Mouse (Mus musculus) left cerebral cortex, postnatal 36 days (tissue): ENCODE results near the gene I830077J02Rik. TPM values are rescaled to one million over a fixed set of nuclear protein-coding genes. Genes with fewer than 3 reads are reported as not detected.

Experiments used
- DNase-seq, 2 experiments: peaks; one replicate each; pipeline ENCODE4 v3.0.0; 2021 to 2022; ENCODE audit warnings: low spot score in 2 of 2, mixed read lengths in 1 of 2
- intact Hi-C: fragments of 180-260 bp; cut with DNase I; formaldehyde crosslinking; loops from one replicate; pipeline ENCODE4 v1.15.1; 2025
- total RNA-seq, 2 experiments: library from RNA; stranded (reverse); gene quantifications; 2 replicates each; pipeline ENCODE4 v1.2.3; 2021

The I830077J02Rik gene
- total RNA-seq, 2 experiments from 2014 or later = 1.4 to 1.8 TPM

DNA sequence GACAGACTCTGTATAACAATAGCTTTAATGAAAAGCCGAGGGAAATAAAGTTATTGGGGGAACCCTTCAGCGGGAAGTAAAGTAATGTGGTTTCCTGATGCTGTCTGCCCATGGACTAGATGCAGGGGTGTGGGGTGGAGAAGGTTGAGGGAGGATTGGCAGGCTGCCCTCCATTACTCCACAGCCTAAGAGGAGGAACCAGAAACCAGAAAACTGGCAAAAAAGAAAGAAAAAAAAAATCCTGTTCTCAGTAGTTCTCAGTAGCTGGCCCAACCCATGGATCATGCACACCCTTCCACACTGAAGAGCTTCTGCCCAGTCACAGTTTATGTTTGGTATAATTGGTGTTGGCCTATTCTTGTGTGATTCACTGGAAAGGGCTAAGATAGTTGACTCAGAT is 34.1 kb downstream of the I830077J02Rik start:
- no peak for DNase-seq
- intact Hi-C loops = loop anchor here (5.0 to 10.0 kb wide), 3 partner anchors 124 to 226 kb away; no protein-coding TSS in a partner anchor

- DNase-seq = no peak
- intact Hi-C loops = loop anchor here (5.0 to 10.0 kb wide), 3 partner anchors 122 to 225 kb away; no protein-coding TSS in a partner anchor
Observed at GRCm38 (mm10) chr3:105896811-105897210, 35.7 kb downstream of the I830077J02Rik start.

DNA sequence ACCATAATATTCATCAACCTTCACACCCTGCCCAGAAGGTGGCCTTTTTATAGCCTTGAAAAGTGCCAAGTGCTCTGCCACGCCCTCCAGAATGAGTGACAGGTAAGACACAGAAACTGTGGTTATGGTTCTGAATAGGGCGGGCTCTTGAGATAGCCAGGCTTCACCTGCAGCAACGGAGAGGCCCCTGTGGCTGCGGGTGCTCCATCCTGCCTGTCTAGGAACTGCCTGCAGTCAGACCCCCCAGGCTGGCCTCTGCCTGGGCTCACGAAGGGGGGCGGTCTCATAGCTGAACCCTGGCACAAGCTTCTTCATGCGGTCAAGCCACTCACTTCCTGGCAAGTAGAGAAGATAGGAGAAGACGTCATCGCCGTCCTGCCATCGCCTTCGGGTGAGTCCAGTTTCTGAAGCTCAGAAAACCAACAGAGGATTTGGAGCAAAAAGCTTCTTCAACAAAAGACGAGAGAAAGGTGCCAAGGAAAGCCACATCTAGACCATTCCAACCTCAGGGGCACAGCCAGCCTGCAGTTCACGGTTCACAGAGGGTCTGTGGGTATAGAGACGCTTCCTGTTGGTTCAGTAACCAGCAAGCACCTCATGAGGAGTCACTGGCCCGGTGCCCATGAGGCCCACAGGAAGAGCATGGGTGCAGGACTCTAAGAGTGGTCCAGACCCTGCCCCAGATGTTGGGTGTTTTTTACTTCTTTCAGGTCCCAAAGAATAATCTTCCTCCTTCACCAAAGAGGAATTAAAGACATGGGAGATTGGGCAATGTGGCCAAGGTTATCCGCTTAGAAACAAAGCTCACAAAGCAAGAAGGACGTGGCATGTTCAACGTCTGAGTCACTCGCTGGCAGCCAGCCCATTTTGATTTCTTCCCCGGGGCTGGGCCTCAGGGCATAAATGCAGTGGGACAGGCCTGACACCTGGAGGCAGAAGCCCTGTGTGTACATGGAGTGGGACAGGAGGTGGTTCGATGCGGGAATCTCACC is 37.6 kb downstream of the I830077J02Rik start:
- intact Hi-C loops = loop anchor here (5.0 to 10.0 kb wide), 3 partner anchors 120 to 223 kb away; no protein-coding TSS in a partner anchor
- DNase-seq = peak in 1 of 2 experiments; percentile 62

DNA sequence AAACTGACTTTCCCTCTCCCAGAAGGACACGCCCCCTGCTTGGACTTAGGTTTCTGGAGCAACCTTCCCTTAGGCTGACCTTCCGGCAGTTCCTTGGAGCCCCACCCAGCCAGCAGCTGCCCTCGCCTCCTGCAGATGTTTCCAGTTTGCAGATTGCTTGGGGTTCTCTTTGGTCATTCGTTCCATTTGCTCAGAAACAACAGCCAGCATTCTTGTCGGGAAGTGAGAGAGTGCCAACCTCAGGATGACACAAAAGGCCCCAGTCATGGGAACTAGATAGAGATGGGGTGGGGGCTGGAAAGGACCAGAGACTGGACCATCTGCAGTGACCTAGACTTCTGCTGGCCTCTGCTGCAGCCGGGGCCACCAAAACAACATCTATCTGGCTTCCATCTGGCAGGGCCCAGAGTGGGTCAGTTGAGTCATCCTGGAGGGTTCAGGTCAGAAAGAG is 38.5 kb downstream of the I830077J02Rik start:
- DNase-seq = no peak
- intact Hi-C loops = loop anchor here (10.0 kb wide), 1 partner anchor 119 kb away; no protein-coding TSS in a partner anchor

GRCm38 (mm10) chr3:105892572-105893495 is 39.6 kb downstream of the I830077J02Rik start:
- DNase-seq = no peak
- intact Hi-C loops = loop anchor here (10.0 kb wide), 1 partner anchor 118 kb away; no protein-coding TSS in a partner anchor

DNA sequence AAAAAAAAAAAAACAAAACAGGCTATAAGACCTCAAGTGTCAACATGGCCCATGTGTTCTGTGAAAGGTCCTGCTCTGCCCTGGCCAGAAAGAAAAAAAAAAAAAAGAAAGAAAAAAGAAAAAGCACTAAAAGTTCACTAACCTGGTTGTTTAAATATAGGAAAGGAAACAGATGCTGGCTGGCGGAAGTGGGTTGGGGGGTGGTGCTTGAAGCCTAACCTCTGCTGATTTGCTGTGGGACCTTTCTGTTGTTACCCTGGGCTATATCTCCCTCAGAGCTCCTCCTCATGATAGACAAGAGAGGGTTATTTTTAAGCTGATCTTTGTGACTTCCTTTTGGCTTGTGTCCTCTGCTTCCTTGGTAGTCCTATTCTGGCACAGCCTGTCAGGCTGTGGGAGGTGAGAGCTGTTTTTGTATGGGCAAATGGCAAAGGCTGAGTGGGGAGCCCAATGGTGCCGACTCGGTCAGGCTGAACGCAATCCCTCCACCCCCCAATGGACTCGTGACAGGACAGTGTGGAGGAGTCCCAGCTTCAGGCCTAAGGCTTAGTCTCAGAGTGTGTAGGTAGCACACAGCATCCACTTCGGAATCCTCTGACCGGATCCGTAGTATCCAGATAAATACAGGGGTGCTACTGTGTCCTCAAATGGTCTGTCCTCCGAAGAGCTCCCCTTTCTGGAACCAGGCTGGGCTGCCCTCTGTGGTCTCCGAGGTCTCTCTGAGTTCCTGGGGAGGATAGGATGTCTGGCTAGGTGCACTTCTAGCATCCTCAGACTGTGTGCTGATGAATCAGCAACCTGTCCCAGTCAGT is 40.5 kb downstream of the I830077J02Rik start:
- intact Hi-C loops = loop anchor here (10.0 kb wide), 1 partner anchor 117 kb away; no protein-coding TSS in a partner anchor
- no peak for DNase-seq

DNA sequence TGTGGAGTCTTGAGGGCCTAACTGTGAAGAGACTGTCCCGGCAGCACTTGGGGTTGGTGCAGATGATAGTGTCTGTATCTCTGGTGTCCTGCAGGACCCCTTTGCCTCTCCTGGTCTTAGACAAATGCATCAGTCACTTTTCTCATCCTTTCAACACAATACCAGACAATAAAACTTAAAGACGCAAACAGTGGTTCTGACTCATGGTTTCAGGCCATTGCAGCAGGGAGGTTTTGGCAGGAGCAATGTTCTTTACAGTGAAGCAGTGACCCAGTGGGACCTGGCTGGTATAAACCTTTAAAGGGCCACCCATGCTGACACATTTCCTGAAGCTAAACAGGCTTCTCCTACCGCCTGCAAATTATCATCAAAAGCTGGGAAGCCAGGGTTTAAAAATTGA is 41.3 kb downstream of the I830077J02Rik start:
- intact Hi-C loops = loop anchor here (10.0 kb wide), 1 partner anchor 116 kb away; no protein-coding TSS in a partner anchor

GRCm38 (mm10) chr3:105890220-105890619 is 42.2 kb downstream of the I830077J02Rik start:
- intact Hi-C loops = loop anchor here (10.0 kb wide), 1 partner anchor 115 kb away; no protein-coding TSS in a partner anchor
- DNase-seq = no peak

More for the DNA sequence above, 41.3 kb downstream of the I830077J02Rik start:
- no peak for DNase-seq

GRCm38 (mm10) chr3:105888961-105889360 is 43.5 kb downstream of the I830077J02Rik start:
- no peak for DNase-seq
- intact Hi-C loops = no loop called here

- intact Hi-C loops = no loop called here
- no peak for DNase-seq
Observed at GRCm38 (mm10) chr3:105883111-105883510, 49.4 kb downstream of the I830077J02Rik start.

DNA sequence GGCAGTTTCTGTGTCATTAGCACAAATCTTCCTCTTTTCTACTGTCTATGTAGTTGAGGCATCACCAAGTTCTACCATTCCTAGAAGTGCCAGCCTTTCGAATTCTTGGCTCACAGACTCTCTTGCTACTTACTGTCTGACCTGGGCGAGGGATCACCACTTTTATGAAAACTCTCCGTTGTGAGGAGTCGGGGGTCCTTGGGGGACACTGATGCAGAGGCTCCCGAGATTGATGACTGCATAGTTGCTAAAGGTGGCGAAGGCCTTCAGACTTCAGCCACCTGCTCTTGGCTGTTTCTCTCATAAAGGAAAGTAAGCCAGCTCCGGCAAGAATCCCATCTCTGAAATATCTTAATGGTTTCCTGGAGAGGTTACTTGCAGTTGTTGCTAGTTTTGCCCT is 50.4 kb downstream of the I830077J02Rik start:
- no peak for DNase-seq
- intact Hi-C loops = no loop called here

GRCm38 (mm10) chr3:105880419-105880818 is 52.0 kb downstream of the I830077J02Rik start:
- intact Hi-C loops = no loop called here
- DNase-seq = no peak

DNA sequence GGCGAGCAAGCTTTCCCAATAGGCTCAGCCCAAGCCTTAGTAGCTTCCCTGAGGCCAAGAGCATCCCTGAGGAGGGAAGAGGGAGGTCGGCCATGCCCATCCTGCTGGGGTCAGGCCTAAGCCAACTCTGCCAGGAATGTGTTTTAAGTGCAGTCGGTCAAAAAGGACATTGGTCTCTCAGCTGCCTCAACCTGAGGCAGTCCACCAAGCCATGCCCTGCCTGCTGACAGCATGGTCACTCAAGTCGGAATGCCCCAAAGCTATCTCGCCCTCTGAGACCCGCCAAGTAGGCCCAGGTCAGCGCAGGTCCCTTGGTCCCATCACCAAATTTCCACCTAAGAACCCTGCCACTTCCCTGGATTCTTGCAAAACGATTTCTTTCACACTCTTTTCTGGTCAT is 53.7 kb downstream of the I830077J02Rik start:
- intact Hi-C loops = loop anchor here (5.0 kb wide), 1 partner anchor 51 kb away; no protein-coding TSS in a partner anchor
- DNase-seq = no peak

DNA sequence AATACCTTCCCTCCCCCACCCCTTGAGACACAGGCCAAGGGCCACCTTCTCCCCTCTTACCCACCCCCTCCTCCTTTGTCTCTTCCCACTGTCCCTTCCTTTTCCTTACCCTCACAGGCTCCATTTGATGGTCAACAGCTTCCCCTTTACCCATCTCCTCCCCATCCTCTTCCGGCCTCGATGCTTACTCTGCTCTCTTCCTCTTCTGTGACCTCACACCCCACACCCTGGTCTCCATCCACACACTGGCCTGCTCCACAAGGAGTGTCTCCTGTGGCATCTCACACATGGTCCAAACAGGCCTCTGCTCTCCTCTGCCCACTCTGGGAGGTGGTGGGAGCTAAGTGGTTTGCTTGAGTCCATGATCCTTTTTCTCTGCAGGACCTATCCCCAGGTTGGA is 54.5 kb downstream of the I830077J02Rik start:
- intact Hi-C loops = loop anchor here (5.0 kb wide), 1 partner anchor 51 kb away; no protein-coding TSS in a partner anchor
- DNase-seq = no peak

- intact Hi-C loops = loop anchor here (5.0 kb wide), 1 partner anchor 50 kb away; no protein-coding TSS in a partner anchor
- DNase-seq = no peak
Observed at GRCm38 (mm10) chr3:105877252-105877803, 55.1 kb downstream of the I830077J02Rik start.

GRCm38 (mm10) chr3:105876022-105876421 is 56.4 kb downstream of the I830077J02Rik start:
- intact Hi-C loops = loop anchor here (5.0 kb wide), 1 partner anchor 49 kb away; no protein-coding TSS in a partner anchor
- DNase-seq = no peak
